Mouse (Mus musculus): ENCODE data around the gene Agap1.

Gene Agap1

DNA sequence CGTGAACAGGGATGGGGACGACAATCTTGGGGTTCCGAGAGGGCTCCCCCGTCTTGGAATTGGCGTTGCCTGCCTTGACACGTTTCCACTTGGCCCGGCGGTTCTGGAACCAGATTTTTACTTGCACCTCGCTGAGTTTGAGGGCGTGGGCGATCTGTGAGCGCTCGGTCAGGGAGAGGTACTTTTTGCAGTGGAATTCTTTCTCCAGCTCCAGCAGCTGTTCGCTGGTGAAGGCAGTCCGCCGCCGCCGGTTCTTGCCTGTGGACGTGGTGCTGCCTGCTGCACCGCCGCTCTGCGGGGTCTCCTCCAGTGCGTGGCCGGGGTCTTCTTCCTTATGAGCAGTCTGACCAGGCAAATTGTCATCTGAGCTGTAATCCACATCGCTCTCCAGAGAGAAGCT, 474.1 kb downstream of the Agap1 start:
- DNase-seq (ENCODE audit: low read depth in 2 of 2, low spot score in 2 of 2): no peak

DNA sequence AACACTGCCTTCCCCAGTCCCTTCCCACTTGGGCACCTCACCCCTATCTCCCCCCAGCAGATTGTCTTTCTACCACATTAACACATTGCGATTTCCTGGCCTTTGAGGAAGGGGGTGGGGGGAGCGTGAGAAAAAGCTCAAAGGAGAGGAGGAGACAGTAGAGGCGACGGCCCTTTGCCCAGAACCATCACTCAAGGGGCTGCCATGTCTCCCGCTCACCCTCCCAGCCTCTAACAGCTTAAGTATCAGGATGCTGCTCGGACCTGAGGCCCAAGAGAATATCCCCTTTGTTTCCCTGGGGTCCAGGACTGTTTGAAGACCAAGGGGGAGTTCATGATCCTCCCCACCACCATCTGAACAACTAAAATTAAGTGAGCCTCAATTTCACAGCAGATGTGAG, 474.6 kb downstream of the Agap1 start:
- DNase-seq (ENCODE audit: low read depth in 2 of 2, low spot score in 2 of 2): no peak

DNA sequence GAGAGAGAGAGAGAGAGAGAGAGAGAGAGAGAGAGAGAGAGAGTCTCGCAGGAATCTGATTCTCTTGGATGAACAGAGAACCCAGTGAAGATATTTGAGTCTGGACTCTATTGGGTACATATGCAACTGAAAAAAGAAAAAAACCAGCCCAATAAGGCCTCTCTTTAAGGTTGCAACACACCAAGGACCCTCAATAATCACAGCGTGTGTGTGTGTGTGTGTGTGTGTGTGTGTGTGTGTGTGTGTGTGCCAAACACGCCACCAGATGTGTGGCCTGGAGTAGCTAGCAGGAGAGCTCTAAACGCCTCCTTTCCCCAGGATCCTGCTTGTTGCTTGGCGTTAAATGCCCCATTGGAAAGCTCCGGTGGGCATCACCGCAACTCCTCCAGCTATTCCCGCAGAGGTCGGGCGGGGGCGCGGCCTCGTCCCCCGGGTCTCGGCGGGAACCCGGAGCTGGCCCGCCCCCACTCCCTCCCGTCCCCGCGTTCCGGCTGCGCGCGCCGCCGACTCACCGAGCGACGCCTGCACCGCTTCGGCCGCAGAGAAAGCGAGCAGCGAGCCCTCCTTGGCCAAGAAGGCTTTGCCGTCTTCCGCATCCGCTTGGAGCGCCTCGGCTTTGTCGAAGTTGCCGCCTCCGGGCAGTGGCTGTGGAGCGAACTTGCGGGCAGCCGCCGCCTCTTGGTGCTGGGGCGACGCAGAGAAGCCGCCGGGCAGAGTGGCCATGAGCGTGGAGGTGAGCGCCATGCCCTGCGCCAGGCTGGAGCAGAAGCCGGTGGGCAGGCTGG, 475.3 kb downstream of the Agap1 start:
- DNase-seq (ENCODE audit: low read depth in 2 of 2, low spot score in 2 of 2): no peak

DNA sequence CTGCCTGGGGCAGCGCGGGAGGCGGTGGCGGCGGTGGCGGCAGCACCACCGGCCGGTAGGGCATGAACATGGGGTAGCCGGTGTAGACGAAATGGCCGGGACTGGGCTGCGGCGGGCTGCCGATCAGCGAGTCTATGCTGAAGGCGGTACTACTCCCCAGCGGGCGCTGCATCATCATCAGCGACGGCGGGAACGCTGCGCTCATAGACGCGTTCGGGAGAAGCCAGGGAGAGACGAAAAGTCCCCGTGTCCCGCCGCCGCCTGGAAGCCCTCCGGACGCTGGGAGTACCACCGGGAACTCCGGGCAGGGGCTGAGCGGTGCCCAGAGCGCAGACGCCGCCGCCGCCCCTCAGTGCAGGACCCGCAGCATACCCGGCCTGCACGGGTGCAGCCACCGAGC, 475.9 kb downstream of the Agap1 start:
- no peak for DNase-seq (ENCODE audit: low read depth in 2 of 2, low spot score in 2 of 2)

- DNase-seq (ENCODE audit: low read depth in 2 of 2, low spot score in 2 of 2): no peak
Observed at GRCm38 (mm10) chr1:89931120-89931519, 476.5 kb downstream of the Agap1 start, which contains the start of gene Gbx2. Gene Gbx2 (minus strand): TSS chr1:89931179.

GRCm38 (mm10) chr1:89932021-89932423, 477.4 kb downstream of the Agap1 start:
- DNase-seq (ENCODE audit: low read depth in 2 of 2, low spot score in 2 of 2): no peak

- DNase-seq (ENCODE audit: low read depth in 2 of 2, low spot score in 2 of 2): no peak
Observed at GRCm38 (mm10) chr1:89932616-89933015, 478.0 kb downstream of the Agap1 start.

GRCm38 (mm10) chr1:89933028-89933427, 478.4 kb downstream of the Agap1 start:
- DNase-seq (ENCODE audit: low read depth in 2 of 2, low spot score in 2 of 2): no peak

DNA sequence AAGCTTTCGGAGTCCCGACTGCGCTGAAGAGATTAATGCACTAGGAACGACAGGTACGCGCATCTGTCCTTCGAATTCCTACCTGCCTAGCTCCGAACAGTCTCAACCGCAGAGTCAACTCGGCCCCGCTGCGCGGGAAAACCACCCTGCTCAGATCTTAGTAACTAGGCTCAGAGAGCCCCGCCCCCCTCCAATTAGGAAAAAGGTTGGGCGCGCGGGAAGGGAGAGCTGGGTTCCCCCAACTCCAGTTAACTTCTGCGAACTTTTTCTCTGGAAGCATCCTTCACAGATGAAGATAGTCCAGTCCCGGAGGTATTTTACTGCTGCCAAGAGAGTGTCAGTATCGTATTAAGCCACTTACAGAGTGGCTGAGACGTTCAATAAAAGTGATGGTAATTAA, 479.2 kb downstream of the Agap1 start:
- DNase-seq (ENCODE audit: low read depth in 2 of 2, low spot score in 2 of 2): no peak

- DNase-seq (ENCODE audit: low read depth in 2 of 2, low spot score in 2 of 2): no peak
Observed at GRCm38 (mm10) chr1:89934316-89935260, 480.0 kb downstream of the Agap1 start.

DNA sequence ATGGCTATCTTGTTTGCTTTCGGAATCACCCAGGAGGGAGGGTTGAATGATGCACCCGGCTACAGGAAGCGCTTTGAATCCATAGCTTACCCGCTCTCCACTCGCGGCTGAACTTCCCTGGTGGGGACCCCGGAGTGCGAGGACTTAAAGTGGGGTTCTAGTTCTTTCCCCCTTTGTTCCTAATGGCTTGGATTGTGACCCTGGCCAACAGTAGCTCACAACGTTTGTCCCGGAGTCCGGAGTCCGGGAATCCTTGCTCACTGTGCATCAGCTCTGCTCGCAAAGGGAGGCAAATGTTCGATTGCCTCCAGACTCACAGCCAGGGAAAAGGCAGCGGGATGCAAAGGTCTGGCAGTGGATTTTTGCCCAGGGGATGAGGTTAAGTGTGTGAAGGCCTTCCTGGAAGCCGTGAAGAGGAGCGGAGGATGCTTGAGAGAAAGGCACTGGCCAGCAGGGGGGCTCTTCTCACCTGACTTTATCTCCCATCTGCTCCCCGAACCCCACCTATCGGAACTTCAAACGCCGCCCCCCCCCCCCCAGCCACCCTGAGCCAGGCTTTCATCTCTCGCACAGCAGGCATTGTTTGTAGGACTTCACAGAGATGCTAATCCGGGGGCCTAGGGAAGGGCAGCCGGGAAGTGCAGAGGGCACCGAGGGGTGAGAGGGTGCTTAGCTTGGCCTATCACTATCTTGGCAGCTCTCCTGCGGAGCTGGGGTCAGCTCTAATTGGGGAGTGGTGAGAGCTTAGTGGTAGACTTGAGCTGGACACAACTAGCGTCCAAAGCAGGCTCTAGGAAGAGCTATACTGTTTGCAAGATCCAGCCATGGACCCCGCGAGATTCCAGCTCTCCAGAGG, 481.1 kb downstream of the Agap1 start:
- DNase-seq (ENCODE audit: low read depth in 2 of 2, low spot score in 2 of 2): no peak

DNA sequence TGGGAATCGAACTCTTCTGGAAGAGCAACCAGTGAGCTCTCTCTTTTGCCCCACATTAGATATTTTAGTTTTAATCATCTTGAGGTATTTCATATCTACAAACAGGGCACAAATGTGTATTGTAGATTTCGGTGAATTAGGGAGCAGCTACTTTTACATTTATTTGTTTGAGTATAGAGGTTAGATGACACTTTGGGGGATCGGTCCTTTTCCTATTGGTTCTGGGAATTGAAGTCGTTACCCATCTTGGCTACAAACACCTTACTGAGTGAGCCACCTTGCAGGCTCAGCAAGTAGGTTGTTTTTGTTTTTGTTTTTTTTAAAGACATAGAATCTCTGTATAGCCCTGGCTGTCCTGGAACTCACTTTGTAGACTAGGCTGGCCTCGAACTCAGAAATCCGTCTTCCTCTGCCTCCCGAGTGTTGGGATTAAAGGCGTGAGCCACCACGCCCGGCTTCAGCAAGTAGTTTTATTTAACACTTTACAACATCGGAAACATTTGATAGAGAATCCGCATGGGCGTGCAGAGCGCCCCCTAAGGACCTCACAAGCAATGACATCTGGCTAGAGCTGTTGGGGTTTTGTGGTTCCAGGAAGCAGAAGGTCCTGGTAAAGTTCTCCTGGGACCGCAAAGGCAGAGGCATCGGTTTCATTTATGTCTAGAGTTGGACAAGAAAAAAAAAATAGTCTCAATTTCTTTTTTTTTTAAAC, 484.4 kb downstream of the Agap1 start:
- DNase-seq (ENCODE audit: low read depth in 2 of 2, low spot score in 2 of 2): no peak

DNA sequence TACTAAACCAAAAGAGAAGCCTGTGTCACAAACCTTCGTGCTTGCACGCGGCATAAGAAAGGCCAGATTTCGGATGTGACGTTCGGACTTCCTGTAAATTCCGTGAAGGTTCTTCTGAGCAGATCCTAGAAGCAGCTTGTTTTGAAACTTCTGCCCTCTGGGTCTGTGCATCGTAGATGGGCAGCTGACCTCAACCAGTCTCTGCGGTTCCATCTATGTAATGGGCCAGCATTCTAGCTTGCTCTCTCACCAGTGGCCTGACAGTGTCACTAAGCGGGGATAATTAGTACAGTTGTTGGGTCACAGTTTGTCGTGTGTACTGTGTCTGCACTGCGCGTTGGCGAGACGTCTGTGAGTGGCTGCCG, 485.0 kb downstream of the Agap1 start:
- no peak for DNase-seq (ENCODE audit: low read depth in 2 of 2, low spot score in 2 of 2)

DNA sequence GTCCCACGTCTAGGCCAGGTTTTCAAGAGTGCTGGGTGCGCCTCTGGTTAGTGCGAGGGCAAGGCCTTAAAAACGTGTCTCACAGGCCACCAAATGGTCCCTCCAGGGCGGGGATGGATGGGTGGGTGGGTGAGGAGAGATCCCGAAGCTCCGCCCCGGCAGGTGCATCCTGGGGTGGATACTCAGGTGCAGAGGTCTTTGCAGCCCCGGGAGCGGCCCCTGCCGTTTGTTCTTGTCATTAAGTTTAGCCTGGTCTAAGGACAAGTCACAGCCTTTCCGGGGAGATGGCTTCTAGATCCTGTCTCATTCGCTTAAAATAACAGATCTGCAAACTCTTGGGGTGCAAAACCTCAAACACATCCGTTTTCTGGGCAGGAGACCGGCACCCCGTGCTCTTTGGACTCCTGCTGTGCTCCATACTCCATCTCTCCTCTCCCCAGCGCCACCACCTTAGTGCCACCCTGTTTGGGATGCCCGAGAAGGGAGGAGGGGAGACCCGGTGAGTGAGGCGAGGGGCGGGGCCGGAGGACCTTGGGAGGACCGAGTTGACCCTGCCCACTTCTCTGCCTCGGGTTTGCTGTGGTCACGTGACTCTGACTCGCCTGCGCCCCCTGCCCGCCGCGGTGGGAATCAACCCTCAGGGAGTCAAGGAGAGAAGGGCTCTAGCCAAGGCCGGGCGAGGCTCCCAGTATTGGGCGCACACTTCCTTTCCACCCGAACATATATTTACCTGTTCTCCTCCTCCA, 485.5 kb downstream of the Agap1 start:
- DNase-seq (ENCODE audit: low read depth in 2 of 2, low spot score in 2 of 2): no peak

DNA sequence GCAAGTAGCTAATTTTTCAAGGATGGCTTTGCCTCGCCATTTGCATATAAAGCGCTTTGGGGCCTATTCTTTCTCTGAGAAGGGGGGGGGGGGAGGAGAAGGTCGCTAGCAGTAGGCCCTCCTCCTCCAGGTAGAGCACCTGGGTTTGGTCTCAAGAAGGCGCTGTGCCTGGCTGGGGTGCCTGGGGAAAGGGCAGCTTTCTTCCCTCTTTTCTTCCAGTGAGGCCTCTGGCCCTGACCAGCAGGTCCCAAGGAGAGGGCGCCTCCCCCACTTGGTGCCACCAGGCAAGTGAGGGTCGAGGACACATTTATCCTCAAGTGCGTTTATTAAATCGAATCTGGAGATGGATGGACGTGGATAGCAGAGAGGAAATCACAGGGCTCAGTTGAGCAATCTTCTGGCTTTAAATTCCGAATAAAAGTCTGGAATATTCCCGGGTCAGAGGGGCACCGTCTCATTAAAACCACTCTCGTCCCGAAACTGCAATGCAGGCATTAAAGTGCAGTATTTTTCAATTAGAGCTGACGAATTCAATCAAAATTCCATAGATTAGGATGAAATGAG, 486.4 kb downstream of the Agap1 start:
- DNase-seq (ENCODE audit: low read depth in 2 of 2, low spot score in 2 of 2): no peak

- no peak for DNase-seq (ENCODE audit: low read depth in 2 of 2, low spot score in 2 of 2)
Observed at GRCm38 (mm10) chr1:89941701-89942381, 487.2 kb downstream of the Agap1 start.

DNA sequence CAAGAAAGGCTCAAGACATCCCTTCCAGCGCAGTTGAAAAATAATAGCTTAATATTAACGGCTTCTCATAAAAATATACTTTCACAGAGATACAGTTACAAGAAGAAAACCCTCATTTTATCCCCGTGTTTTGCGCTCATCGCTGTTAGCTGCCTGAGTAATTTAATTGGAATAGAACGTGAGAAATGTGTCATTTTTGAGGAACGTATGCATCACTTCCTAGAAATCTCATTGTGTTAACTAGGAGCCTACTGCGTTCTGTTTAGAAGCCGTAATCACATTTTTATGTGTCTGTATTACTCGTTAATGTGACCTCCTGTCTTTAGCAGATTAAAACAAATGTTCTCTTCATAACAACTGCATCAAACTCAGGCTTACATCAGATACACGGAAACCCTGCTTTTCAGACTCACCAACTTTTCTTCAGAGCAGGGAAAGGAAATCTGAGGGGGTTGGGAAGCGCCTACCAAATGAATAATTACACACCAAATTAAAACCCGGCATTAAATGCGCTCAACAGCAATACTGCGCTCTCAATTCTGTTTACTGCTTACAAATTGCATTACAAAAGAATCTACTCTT, 487.9 kb downstream of the Agap1 start:
- no peak for DNase-seq (ENCODE audit: low read depth in 2 of 2, low spot score in 2 of 2)

GRCm38 (mm10) chr1:89943202-89943601, 488.6 kb downstream of the Agap1 start:
- DNase-seq (ENCODE audit: low read depth in 2 of 2, low spot score in 2 of 2): peak in 1 of 2 experiments; percentile 11

Data from CD8-positive naive resting alpha-beta T cell, adult 2 months (primary cell).